Mouse (Mus musculus): ENCODE results near the gene Stx19. TPM values are rescaled to one million over a fixed set of nuclear protein-coding genes. Genes with fewer than 3 reads are reported as not detected.
A peak's percentile ranks its signal among the peaks of the same experiment; 100 is the strongest.

Gene Stx19
- polyA plus RNA-seq (2014; fragmentation: Nextera tagmentation; extraction: Ambion mirVana) = 0.10 TPM in 2 replicates

GRCm38 (mm10) chr16:62814491-62814890 lies at the start of gene Stx19:
Gene Stx19 (plus strand): TSS chr16:62814676.
- Histone ChIP-seq H3K27me3 (replicated peaks; ENCODE audit: control insufficient read depth, insufficient read depth, low read length) (no peaks in the 10 kb centered on the region), H3K36me3 (ENCODE audit: control insufficient read depth, insufficient read depth, low read length) (no peaks in the 10 kb centered on the region), H3K4me1 (ENCODE audit: control insufficient read depth, insufficient read depth, low read length) (no peaks in the 10 kb centered on the region), H3K9ac (ENCODE audit: low read length) (no peak within 1 kb of the TSS), H3K9me3 (replicated peaks; ENCODE audit: control insufficient read depth, low read length) (no peaks in the 10 kb centered on the region), H3K27ac (ENCODE audit: low read depth, low read length) (no peak within 1 kb of the TSS), H3K4me2 (ENCODE audit: low read length) (no peak within 1 kb of the TSS), H3K4me3 (ENCODE audit: low read depth, low read length) (no peak within 1 kb of the TSS)
- 85% methylated on average over 5 of the region's 5 CpGs for WGBS
- no peak for ATAC-seq
- DNase-seq (ENCODE audit: low spot score) = no peak

- Histone ChIP-seq H3K4me2 (ENCODE audit: low read length) (no peak overlapping the region), H3K27ac (ENCODE audit: low read depth, low read length) (no peak overlapping the region), H3K27me3 (replicated peaks; ENCODE audit: control insufficient read depth, insufficient read depth, low read length) (no peaks in the 10 kb centered on the region), H3K9ac (ENCODE audit: low read length) (no peak overlapping the region), H3K4me1 (ENCODE audit: control insufficient read depth, insufficient read depth, low read length) (no peaks in the 10 kb centered on the region), H3K36me3 (ENCODE audit: control insufficient read depth, insufficient read depth, low read length) (0 out of 2 replicates have a peak, but pooled peaks cover 4% of the 10 kb centered on the region), H3K4me3 (ENCODE audit: low read depth, low read length) (no peak overlapping the region), H3K9me3 (replicated peaks; ENCODE audit: control insufficient read depth, low read length) (no peaks in the 10 kb centered on the region)
- DNase-seq (ENCODE audit: low spot score) (peak; percentile 24), ATAC-seq (no peak)
- WGBS = 81% methylated on average over 4 of the region's 4 CpGs
Observed at GRCm38 (mm10) chr16:62773462-62773861, 41.0 kb upstream of the Stx19 start.

DNA sequence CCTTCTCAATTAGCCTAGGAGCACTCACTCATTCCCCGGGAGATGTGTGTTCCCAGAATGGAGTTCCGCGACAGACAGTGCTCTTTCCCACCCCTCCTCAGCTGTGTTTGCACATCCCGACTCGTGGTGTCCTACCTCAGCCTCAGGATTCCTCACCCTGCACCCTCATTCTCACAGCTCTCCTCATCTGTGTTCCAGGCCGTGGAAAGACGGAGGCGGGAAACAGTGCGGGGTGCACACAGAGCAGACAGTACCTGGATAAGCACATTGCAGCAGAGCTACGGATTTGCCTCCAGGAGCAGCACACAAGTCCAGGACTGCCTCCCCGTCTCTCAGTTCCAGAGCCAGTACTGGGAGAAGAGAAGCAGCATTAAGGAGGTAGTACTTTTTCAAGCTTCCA lies 38.4 kb upstream of the Stx19 start:
- Histone ChIP-seq H3K36me3 (ENCODE audit: control insufficient read depth, insufficient read depth, low read length) (0 out of 2 replicates have a peak, but pooled peaks cover 4% of the 10 kb centered on the region), H3K9ac (ENCODE audit: low read length) (no peak overlapping the region), H3K4me1 (ENCODE audit: control insufficient read depth, insufficient read depth, low read length) (no peaks in the 10 kb centered on the region), H3K27ac (ENCODE audit: low read depth, low read length) (no peak overlapping the region), H3K4me3 (ENCODE audit: low read depth, low read length) (no peak overlapping the region), H3K4me2 (ENCODE audit: low read length) (no peak overlapping the region), H3K9me3 (replicated peaks; ENCODE audit: control insufficient read depth, low read length) (no peaks in the 10 kb centered on the region), H3K27me3 (replicated peaks; ENCODE audit: control insufficient read depth, insufficient read depth, low read length) (no peaks in the 10 kb centered on the region)
- DNase-seq (ENCODE audit: low spot score) (no peak), ATAC-seq (no peak)
- WGBS = 86% methylated on average over 11 of the region's 11 CpGs

DNA sequence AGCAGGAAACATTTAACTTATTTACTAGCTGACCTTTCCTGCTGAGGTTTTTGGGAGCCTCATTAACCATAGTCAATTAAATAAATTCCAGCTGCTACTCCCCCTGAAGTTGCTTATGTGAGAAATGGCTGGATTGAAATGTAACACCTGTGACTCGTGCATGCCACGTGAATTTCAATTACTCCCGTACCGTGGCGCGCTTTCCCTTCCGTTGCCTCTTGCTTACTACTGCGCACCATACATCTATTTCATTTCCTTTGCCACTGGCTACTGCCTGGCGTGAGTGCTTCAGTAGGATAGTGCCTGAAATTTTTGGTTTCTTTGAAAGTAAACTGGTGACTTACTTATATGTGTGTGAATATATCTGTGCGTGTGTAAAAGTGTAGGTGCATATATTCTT lies 36.2 kb upstream of the Stx19 start:
- H3K9ac ChIP-seq (ENCODE audit: low read length) = no peak overlapping the region
- ATAC-seq (no peak), DNase-seq (ENCODE audit: low spot score) (no peak)
- no peak overlapping the region for H3K4me3 ChIP-seq (ENCODE audit: low read depth, low read length)
- H3K36me3 ChIP-seq (ENCODE audit: control insufficient read depth, insufficient read depth, low read length) = 0 out of 2 replicates have a peak, but pooled peaks cover 7% of the 10 kb centered on the region
- WGBS = 85% methylated on average over 10 of the region's 10 CpGs
- no peaks in the 10 kb centered on the region for H3K4me1 ChIP-seq (ENCODE audit: control insufficient read depth, insufficient read depth, low read length)
- no peak overlapping the region for H3K4me2 ChIP-seq (ENCODE audit: low read length)
- no peaks in the 10 kb centered on the region for H3K9me3 ChIP-seq (replicated peaks; ENCODE audit: control insufficient read depth, low read length)
- no peak overlapping the region for H3K27ac ChIP-seq (ENCODE audit: low read depth, low read length)
- H3K27me3 ChIP-seq (replicated peaks; ENCODE audit: control insufficient read depth, insufficient read depth, low read length) = no peaks in the 10 kb centered on the region

DNA sequence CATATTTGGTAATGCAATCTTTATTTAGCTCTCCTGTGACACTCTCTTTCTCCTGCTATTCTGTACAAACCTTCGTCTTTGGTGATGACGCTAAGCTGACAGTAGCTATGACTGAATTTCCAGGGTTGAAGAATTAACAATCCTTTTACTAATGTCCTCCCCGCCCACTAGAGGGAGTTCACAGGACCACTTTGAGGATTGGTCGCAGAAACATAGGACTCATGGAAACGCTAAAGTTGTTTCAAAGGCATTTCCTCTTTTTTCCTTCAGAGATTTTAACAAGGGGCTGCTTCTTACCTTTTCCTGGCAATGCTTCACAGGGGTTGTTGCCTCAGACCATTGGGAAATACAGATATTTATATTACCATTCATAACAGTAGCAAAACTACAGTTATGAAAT lies 32.2 kb upstream of the Stx19 start:
- 0 out of 2 replicates have a peak, but pooled peaks cover 3% of the 10 kb centered on the region for H3K36me3 ChIP-seq (ENCODE audit: control insufficient read depth, insufficient read depth, low read length)
- peaks cover 15% of the 10 kb centered on the region for H3K4me1 ChIP-seq (ENCODE audit: control insufficient read depth, insufficient read depth, low read length)
- no peak overlapping the region for H3K27ac ChIP-seq (ENCODE audit: low read depth, low read length)
- 63% methylated on average over 5 of the region's 5 CpGs for WGBS
- no peak overlapping the region for H3K4me3 ChIP-seq (ENCODE audit: low read depth, low read length)
- H3K9me3 ChIP-seq (replicated peaks; ENCODE audit: control insufficient read depth, low read length) = no peaks in the 10 kb centered on the region
- H3K4me2 ChIP-seq (ENCODE audit: low read length) = no peak overlapping the region
- DNase-seq (ENCODE audit: low spot score) (peak; percentile 25), ATAC-seq (no peak)
- no peaks in the 10 kb centered on the region for H3K27me3 ChIP-seq (replicated peaks; ENCODE audit: control insufficient read depth, insufficient read depth, low read length)
- no peak overlapping the region for H3K9ac ChIP-seq (ENCODE audit: low read length)

GRCm38 (mm10) chr16:62786621-62787331 lies 27.7 kb upstream of the Stx19 start, which contains the start of gene Nsun3:
Gene Nsun3 (minus strand): TSS chr16:62786818.
- peak within 1 kb of the TSS; percentile 60 for H3K4me3 ChIP-seq (ENCODE audit: low read depth, low read length)
- 0 out of 2 replicates have a peak, but pooled peaks cover 3% of the 10 kb centered on the region for H3K36me3 ChIP-seq (ENCODE audit: control insufficient read depth, insufficient read depth, low read length)
- 4% methylated on average over 41 of the region's 41 CpGs for WGBS
- DNase-seq (ENCODE audit: low spot score) (peak; percentile 99), ATAC-seq (peak; percentile 97)
- no peaks in the 10 kb centered on the region for H3K27me3 ChIP-seq (replicated peaks; ENCODE audit: control insufficient read depth, insufficient read depth, low read length)
- H3K9me3 ChIP-seq (replicated peaks; ENCODE audit: control insufficient read depth, low read length) = no peaks in the 10 kb centered on the region
- H3K9ac ChIP-seq (ENCODE audit: low read length) = peak within 1 kb of the TSS; percentile 71
- peak within 1 kb of the TSS; percentile 74 for H3K27ac ChIP-seq (ENCODE audit: low read depth, low read length)
- H3K4me2 ChIP-seq (ENCODE audit: low read length) = peak within 1 kb of the TSS; percentile 58
- H3K4me1 ChIP-seq (ENCODE audit: control insufficient read depth, insufficient read depth, low read length) = peaks cover 18% of the 10 kb centered on the region

GRCm38 (mm10) chr16:62796608-62797007 lies 17.9 kb upstream of the Stx19 start:
- H3K36me3 ChIP-seq (ENCODE audit: control insufficient read depth, insufficient read depth, low read length) = peaks cover 9% of the 10 kb centered on the region; the same call in 1 of the 2 replicates
- H3K27ac ChIP-seq (ENCODE audit: low read depth, low read length) = no peak overlapping the region
- H3K9me3 ChIP-seq (replicated peaks; ENCODE audit: control insufficient read depth, low read length) = no peaks in the 10 kb centered on the region
- no peak overlapping the region for H3K4me2 ChIP-seq (ENCODE audit: low read length)
- H3K4me1 ChIP-seq (ENCODE audit: control insufficient read depth, insufficient read depth, low read length) = no peaks in the 10 kb centered on the region
- no peaks in the 10 kb centered on the region for H3K27me3 ChIP-seq (replicated peaks; ENCODE audit: control insufficient read depth, insufficient read depth, low read length)
- no peak for ATAC-seq
- no peak overlapping the region for H3K9ac ChIP-seq (ENCODE audit: low read length)
- 81% methylated on average over 1 of the region's 1 CpGs for WGBS
- no peak for DNase-seq (ENCODE audit: low spot score)
- H3K4me3 ChIP-seq (ENCODE audit: low read depth, low read length) = no peak overlapping the region

GRCm38 (mm10) chr16:62798808-62799207 lies 15.7 kb upstream of the Stx19 start:
- Histone ChIP-seq H3K27ac (ENCODE audit: low read depth, low read length) (no peak overlapping the region), H3K9ac (ENCODE audit: low read length) (no peak overlapping the region), H3K4me2 (ENCODE audit: low read length) (no peak overlapping the region), H3K4me1 (ENCODE audit: control insufficient read depth, insufficient read depth, low read length) (no peaks in the 10 kb centered on the region), H3K27me3 (replicated peaks; ENCODE audit: control insufficient read depth, insufficient read depth, low read length) (no peaks in the 10 kb centered on the region), H3K4me3 (ENCODE audit: low read depth, low read length) (no peak overlapping the region), H3K9me3 (replicated peaks; ENCODE audit: control insufficient read depth, low read length) (no peaks in the 10 kb centered on the region), H3K36me3 (ENCODE audit: control insufficient read depth, insufficient read depth, low read length) (peaks cover 20% of the 10 kb centered on the region; the same call in 1 of the 2 replicates)
- WGBS = 91% methylated on average over 3 of the region's 3 CpGs
- DNase-seq (ENCODE audit: low spot score) (no peak), ATAC-seq (no peak)

GRCm38 (mm10) chr16:62799426-62799825 lies 15.1 kb upstream of the Stx19 start:
- no peak for ATAC-seq
- Histone ChIP-seq H3K9me3 (replicated peaks; ENCODE audit: control insufficient read depth, low read length) (no peaks in the 10 kb centered on the region), H3K4me1 (ENCODE audit: control insufficient read depth, insufficient read depth, low read length) (no peaks in the 10 kb centered on the region), H3K27ac (ENCODE audit: low read depth, low read length) (no peak overlapping the region), H3K27me3 (replicated peaks; ENCODE audit: control insufficient read depth, insufficient read depth, low read length) (no peaks in the 10 kb centered on the region), H3K36me3 (ENCODE audit: control insufficient read depth, insufficient read depth, low read length) (peaks cover 21% of the 10 kb centered on the region; the same call in 1 of the 2 replicates), H3K4me2 (ENCODE audit: low read length) (no peak overlapping the region), H3K9ac (ENCODE audit: low read length) (no peak overlapping the region), H3K4me3 (ENCODE audit: low read depth, low read length) (no peak overlapping the region)
- 83% methylated on average over 4 of the region's 4 CpGs for WGBS
- no peak for DNase-seq (ENCODE audit: low spot score)

Measured in forebrain, embryonic 14.5 days (tissue).